Comparison of ENCODE assay signal across 8 mouse cellular contexts in genomic region chr7:126008789-126009148, GRCm38 (mm10).
DNase-seq lines count a peak whose midpoint lies in the region; ATAC-seq and TF ChIP-seq lines count a peak whose summit lies in the region.

No protein-coding gene starts in this region.

- no peak overlapping the region for H3K4me3 ChIP-seq in embryonic facial prominence, embryonic 12.5 days
- no peak overlapping the region for H3K4me3 ChIP-seq in forebrain, postnatal 0 days (ENCODE audit: low read depth, low read length)
- H3K4me3 ChIP-seq in neural tube, embryonic 12.5 days = no peak overlapping the region

- peak; percentile 83 for DNase-seq in forebrain, postnatal 0 days
- DNase-seq in layer of hippocampus, postnatal 36 days = peak; percentile 80 to 86
- DNase-seq in adrenal gland, adult (ENCODE audit: inconsistent age in 2 of 2, low spot score in 1 of 2) = no peak
- no peak for DNase-seq in kidney, postnatal 25 days
- DNase-seq in cerebellum, adult 18-20 months = no peak
- no peak for DNase-seq in ovary, postnatal 10 days (ENCODE audit: low spot score)

- no peak overlapping the region for H3K9ac ChIP-seq in embryonic facial prominence, embryonic 12.5 days
- no peak overlapping the region for H3K9ac ChIP-seq in forebrain, postnatal 0 days
- no peak overlapping the region for H3K9ac ChIP-seq in neural tube, embryonic 12.5 days

- no peak for TF ChIP-seq CTCF in forebrain, postnatal 0 days (IDR thresholded peaks at IDR 0.05; ENCODE audit: low read depth)

- 71% methylated on average over 7 of the region's 7 CpGs for WGBS in embryonic facial prominence, embryonic 12.5 days
- WGBS in forebrain, postnatal 0 days = 28% methylated on average over 7 of the region's 7 CpGs
- WGBS in neural tube, embryonic 12.5 days = 28% methylated on average over 7 of the region's 7 CpGs

- no peak overlapping the region for H3K27ac ChIP-seq in embryonic facial prominence, embryonic 12.5 days
- no peak overlapping the region for H3K27ac ChIP-seq in forebrain, postnatal 0 days (ENCODE audit: low read depth, low read length)
- H3K27ac ChIP-seq in neural tube, embryonic 12.5 days = peak overlapping the region; percentile 74

- no peak overlapping the region for H3K4me2 ChIP-seq in embryonic facial prominence, embryonic 12.5 days (replicated peaks)
- no peak overlapping the region for H3K4me2 ChIP-seq in forebrain, postnatal 0 days (ENCODE audit: low read depth)
- no peak overlapping the region for H3K4me2 ChIP-seq in neural tube, embryonic 12.5 days (replicated peaks)

- H3K4me1 ChIP-seq in embryonic facial prominence, embryonic 12.5 days = peaks cover 12% of the 10 kb centered on the region
- peaks cover 11% of the 10 kb centered on the region for H3K4me1 ChIP-seq in forebrain, postnatal 0 days (ENCODE audit: insufficient read depth)
- H3K4me1 ChIP-seq in neural tube, embryonic 12.5 days = peaks cover 54% of the 10 kb centered on the region

- no peaks in the 10 kb centered on the region for H3K9me3 ChIP-seq in embryonic facial prominence, embryonic 12.5 days
- H3K9me3 ChIP-seq in forebrain, postnatal 0 days (ENCODE audit: low read length) = no peaks in the 10 kb centered on the region
- H3K9me3 ChIP-seq in neural tube, embryonic 12.5 days = no peaks in the 10 kb centered on the region

- H3K36me3 ChIP-seq in embryonic facial prominence, embryonic 12.5 days = no peaks in the 10 kb centered on the region
- no peaks in the 10 kb centered on the region for H3K36me3 ChIP-seq in forebrain, postnatal 0 days (ENCODE audit: insufficient read depth)
- no peaks in the 10 kb centered on the region for H3K36me3 ChIP-seq in neural tube, embryonic 12.5 days

- no peaks in the 10 kb centered on the region for H3K27me3 ChIP-seq in embryonic facial prominence, embryonic 12.5 days
- no peaks in the 10 kb centered on the region for H3K27me3 ChIP-seq in forebrain, postnatal 0 days (ENCODE audit: insufficient read depth, low read length)
- H3K27me3 ChIP-seq in neural tube, embryonic 12.5 days (replicated peaks) = no peaks in the 10 kb centered on the region

- ATAC-seq in embryonic facial prominence, embryonic 12.5 days (ENCODE audit: insufficient number of reproducible peaks, insufficient read depth, low FRiP score, low TSS enrichment) = peak; percentile 7; the same call in 1 of the 2 replicates
- ATAC-seq in forebrain, postnatal 0 days = peak; percentile 83
- peak; percentile 60 for ATAC-seq in neural tube, embryonic 12.5 days (ENCODE audit: low FRiP score, low read depth)

Comparison
In these comparisons a context has a peak if more than half of its experiments do, and no peak if none do; other contexts are left out.
1. ATAC-seq: peak in every context shown above with its lines; median percentile 83 in forebrain, postnatal 0 days; 60 in neural tube, embryonic 12.5 days; 7 in embryonic facial prominence, embryonic 12.5 days.
2. DNase-seq: peak in forebrain, postnatal 0 days (single experiment) and layer of hippocampus, postnatal 36 days (2 of 2); none in adrenal gland, adult (0 of 2), kidney, postnatal 25 days (0 of 2), cerebellum, adult 18-20 months (0 of 2) and ovary, postnatal 10 days (single experiment).